Mouse (Mus musculus) frontal cortex, postnatal 14 days (tissue): Measurements from ENCODE around the gene Phkg1.
"Not testable (repeated sequence)": the region's sequence is repeated elsewhere in the genome, so short reads cannot be mapped to it uniquely, and the experiment has no call there.

Source experiments
- DNase-seq, 2 experiments: peaks; one replicate each; pipeline ENCODE4 v3.0.0; 2022; ENCODE audit warnings: low spot score in 2 of 2

Phkg1 gene

DNA sequence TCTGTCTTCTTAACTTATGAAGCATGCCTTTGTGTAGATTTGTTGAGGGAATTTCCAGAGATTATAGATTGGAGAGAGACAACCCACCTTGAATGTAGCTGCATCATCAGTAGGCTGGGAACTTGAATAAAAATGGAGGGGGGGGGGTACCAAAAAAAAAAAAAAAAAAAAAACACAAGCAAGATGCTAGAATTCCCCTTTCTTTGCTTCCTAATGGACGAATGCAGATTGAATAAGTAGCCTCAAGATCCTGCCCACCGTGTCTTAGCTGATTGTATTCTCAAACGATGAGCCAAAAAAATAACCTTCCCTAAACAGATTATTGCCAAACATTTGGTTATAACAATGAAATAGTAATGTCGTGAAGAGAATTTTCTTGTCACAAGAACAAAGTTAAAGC is 9.4 kb upstream of the Phkg1 start:
- no peak for DNase-seq

DNA sequence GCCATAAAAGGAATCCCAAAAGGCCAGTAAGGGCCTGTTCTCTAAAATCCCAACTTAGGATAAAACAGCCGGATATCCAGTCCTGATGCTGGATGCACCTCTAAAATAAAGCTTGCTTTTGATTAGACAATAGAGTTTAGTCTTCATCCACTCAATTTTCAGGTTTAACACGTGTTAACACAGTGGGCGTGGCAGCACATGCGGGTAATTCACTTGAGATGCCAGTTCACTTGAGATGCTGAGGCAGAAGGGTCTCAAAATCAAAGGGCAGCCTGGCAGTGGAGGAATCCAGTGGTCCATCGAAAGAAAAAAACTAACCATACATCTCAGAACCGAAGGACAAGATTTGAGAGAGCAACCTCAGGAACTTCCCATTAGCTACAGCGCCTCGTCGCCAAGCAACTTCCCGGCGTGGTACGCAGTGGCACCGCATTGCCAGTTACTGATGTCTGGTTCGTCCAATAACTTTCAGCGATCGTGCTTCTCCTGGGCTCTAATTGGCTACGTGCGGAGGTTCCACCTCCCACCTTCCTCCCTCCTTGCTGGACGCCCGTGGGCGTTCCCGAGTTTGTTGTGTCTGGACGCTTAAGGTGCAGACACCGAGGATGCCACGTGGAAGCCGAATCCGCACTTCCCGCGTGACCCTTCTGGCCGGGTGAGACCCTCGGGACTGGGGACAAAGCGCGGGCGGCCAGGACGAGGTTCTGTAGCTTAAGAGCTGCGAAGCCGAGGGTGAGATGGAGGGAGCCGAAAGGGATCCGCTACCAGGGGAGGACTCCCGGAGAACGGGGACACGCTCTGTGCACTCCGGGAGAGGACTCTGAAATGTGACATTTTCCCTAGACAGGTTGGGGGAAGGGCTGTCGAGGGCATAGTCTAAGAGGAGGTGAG is 2.9 kb downstream of the Phkg1 start, which contains the start of gene Zbed5:
Gene Zbed5, plus strand, starts transcription at position 526 of the 891 bp plus-strand sequence.
- peak; percentile 82 to 86 for DNase-seq

DNA sequence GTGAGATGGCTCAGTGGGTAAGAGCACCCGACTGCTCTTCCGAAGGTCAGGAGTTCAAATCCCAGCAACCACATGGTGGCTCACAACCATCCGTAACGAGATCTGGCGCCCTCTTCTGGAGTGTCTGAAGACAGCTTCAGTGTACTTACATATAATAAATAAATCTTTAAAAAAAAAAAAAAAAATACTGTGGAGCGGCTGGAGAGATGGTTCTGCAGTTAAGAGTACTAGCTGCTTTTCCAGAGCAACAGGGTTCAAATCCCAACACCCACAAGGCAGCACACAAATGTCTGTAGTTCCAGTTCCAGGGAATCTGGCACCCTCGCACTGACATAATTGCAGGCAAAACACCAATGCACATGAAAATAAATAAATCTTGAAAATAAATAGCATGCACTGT is 8.0 kb downstream of the Phkg1 start:
- not testable (repeated sequence) for DNase-seq

DNA sequence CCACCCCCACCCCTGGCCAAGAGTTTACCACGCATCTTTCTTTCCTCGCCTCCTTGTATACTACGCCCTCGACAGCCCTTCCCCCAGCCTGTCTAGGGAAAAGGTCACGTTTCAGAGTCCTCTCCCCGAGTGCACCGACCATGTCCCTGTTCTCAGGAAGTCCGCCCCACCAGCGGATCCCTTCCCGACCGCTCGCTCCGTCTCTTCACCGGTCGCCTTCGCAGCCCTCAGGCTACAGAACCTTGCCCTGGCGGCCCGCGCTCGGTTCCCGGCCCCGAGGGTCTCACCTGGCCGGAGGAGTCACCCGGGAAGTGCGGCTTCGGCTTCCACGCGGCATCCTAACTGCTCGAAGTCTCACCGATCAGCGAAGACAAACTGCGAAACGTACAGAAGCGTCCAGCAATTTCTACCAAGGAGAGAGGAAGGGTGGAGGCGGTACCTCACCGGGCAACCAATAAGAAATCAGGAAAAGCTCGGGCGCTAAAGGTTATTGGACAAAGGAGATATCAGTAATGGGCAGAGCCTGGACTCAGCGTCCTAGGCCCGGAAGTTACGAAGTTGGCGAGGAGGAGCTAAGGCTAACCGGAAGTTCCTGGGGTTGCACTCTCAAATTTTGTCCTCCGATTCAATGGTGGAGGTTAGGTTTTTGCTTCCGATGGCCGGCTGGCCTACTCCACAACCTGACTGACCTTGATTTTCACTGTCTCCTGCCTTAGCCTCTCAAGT is 11.3 kb downstream of the Phkg1 start, which contains the start of gene Chchd2:
Gene Chchd2, minus strand, starts transcription at position 560 of the 726 bp plus-strand sequence.
- DNase-seq: peak; percentile 89 to 95

DNA sequence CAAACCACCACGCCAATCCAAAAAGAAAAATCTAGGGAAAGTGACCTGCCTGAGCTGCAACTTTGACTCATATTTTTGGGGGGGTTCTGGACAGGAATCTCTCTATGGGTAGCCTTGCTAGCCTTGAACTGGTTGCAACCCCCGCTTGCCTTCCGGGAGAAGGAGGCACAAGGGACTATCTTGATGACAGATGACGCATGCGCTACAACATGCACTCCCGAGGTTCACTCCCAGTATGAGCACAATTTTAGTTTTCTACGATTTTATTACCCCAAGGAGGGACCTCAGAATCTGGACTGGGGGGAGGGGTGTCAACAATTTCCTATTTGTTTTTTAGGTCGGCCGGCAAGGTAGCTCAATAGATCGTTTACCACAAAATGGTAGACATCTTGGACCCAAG is 12.1 kb downstream of the Phkg1 start:
- DNase-seq: no peak

DNA sequence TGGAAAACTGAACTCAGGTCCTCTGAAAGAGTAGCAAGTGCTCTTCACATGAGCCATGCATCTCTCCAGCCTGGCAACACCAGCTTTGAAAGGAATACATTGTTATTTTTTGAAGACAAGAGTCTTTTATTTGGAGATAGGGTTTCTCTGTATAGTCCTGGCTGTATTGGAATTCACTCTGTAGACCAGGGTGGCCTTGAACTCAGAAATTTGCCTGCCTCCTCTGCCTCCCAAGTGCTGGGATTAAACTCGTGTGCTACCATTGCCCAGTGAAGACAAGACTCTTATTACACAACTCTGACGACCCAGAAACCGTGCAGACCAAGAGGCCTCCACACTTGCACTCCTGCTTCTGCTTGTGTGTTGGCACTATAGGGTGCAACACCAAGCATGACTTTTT is 18.5 kb downstream of the Phkg1 start:
- DNase-seq: no peak

DNA sequence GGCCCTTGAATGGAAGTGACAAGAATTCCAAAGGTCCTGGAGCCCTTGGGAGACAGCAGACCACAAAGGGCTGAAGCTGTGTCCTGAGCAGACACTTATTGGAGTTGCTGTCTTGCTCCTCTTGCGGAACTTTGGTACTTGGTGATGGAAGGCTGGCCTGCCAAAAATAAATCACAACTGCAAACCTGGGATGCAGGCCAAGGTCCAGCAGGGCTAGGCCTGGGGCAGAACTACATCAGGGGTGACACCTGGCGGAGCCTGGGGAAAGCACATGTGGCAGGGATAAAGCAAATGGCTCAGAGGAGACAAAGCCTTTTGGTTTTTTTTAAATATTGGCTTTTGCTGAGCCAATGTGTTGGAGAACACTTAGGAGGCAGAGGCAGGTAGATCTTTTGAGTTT is 19.4 kb downstream of the Phkg1 start:
- peak; percentile 27 to 34 for DNase-seq

DNA sequence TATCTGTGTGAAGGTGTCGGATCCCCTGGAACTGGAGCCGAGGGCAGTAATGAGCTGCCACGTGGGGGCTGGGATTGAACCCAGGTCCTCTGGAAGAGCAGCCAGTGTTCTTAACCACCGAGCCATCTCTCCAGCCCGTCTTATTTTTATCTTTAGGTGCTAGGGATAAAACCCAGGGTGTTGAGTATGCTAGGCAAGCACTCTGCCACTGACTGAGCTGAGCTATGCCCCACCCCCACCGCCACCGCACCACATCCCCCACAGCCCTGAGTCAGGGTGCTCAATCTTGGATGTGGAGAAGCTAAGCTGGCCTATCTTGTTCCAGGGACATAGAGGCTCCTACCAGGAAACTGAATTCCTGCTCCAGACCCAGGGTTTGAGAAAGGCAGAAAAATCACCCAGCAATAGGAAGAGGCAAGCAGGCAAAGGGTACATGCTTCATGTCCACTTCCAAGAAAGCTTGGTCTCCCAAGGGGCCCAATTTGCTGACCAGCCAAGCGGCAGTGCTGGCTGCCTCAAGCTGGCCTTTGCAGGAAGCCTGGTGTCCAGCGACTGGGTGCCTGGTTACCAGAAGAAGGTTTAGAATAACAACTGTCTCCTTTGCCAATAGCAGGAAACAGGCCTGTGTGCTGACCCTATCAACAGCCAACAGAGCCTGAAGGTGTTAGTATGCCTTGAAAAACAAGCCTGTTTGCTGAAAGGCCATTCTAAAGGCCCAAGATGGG is 20.5 kb downstream of the Phkg1 start:
- peak; percentile 15 to 38 for DNase-seq

DNA sequence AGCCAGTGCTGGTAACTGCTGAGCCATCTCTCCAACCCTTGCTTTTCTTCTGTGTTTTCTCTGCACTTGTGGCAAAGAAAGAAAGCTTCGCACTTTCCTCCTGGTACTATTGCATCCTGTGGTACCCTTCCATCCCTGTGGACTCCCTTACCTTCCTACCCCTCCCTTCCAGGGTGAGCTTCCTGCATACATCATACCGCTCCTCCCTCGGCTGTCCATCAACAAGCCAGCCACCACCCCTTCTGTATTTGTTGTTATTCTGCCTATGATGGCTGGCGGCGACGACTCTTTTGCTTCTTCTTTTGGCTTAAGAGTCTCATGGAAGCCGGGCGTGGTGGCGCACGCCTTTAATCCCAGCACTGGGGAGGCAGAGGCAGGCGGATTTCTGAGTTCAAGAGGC is 23.3 kb downstream of the Phkg1 start:
- no peak for DNase-seq

DNA sequence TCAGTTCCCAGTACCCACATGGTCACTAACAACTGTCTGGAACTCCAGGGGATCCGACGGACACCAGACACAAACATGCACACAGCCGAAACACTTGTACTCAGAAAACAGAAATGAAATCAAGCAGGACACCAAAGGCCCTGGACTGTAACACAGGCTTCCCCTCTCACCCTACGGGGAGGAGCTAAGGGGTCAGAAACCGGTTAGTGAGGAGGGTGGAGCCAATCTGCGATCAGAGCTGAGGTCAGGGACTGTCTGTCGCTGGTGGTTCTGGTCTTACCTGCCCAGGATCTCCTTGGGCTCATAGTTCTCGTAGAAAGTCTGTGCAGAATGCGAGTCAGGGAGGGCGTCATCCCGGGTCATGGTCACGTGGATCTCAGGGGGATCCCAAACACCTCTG is 24.4 kb downstream of the Phkg1 start:
- DNase-seq: no peak

DNA sequence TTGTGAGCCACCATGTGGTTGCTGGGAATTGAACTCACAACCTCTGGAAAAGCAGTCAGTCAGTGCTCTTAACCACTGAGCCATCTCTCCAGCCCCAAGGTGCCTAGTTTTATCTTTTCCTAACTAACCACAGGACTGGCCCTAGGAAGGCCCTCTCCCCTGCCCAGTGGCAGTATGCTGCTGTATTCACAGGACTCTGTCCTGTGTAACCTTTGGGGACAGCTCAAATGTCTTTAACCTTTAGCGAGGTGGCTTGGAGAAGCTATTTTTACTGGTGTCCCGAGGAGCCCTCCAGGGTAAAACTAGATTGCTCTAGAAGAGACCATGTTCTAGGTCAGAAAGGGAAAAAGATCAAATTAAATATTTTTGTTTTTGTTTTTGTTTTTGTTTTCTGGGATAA is 27.1 kb downstream of the Phkg1 start:
- DNase-seq: no peak

DNA sequence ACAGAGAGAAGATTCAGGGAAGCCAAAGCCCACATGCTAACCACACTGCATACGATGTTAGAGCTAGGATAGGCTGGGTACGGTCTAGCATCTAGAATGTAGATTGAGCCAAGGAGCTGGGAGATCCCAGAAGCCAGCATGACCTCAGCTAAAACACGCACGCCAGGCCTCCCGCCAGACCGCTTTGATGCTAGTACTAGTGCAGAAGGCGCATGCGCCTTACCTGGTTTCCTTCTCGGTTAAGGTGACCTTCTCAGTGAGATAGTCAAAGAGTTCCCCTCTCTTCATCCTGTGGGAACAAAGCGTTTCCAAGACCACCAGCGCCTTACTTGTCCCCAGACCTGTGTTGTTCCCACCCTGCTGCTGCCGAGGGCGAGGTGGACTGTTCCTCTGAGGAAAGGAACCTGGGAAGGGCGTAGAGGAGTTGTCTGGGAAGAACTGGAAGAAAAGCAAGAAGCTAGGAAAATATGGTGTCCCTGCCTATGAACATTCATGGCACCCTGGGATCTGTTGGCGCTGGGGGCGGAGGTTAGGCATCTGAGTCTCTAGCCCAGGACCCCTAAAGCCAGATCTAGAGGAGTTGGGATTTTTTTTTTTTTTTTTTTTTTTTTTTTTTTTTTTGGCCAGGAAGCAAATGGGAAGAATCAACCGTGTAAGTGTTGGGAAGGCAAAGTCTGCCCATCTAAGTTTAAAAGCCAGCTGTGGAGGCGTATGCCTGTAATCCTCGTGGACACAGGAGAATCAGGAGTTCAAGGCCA is 28.9 kb downstream of the Phkg1 start:
- DNase-seq: no peak

DNA sequence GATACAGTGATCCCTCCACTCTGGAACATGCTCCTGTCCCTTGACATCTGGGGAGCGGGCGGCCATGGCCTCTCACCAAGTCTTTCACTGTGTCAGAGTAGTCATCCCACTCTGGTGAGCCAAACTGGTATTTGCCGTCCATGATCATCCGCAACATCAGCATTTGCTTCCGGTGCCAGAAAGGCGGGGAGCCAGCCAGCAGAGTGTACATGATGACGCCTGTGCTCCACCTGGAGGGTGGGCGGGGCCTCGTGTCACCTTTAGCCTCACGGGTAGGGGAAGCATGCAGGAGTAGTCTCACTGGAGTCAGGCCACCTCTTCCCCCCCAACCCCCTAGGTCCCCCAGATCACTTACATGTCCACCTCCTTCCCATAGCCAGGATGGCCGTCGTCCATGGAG is 32.5 kb downstream of the Phkg1 start:
- no peak for DNase-seq

DNA sequence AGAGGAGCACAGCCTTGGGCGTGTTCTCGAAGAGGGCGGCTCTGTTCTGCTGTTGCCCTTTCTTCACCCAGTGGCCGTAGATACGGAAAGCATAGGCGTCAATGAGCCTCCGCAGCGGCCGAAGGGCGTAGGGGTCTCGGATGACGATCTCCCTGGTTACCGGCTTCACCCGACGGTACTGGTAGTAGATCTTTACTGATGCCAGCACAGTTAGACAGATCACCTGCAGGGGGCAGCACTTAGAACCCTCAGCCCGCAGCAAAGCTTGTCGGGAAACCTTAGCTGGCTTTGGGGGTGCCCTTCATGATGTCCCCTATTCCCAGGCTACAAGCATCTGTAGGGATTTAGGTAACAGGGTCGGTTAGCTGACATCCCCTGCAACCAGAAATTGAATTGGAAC is 33.9 kb downstream of the Phkg1 start:
- DNase-seq: peak in 1 of 2 experiments; percentile 36

DNA sequence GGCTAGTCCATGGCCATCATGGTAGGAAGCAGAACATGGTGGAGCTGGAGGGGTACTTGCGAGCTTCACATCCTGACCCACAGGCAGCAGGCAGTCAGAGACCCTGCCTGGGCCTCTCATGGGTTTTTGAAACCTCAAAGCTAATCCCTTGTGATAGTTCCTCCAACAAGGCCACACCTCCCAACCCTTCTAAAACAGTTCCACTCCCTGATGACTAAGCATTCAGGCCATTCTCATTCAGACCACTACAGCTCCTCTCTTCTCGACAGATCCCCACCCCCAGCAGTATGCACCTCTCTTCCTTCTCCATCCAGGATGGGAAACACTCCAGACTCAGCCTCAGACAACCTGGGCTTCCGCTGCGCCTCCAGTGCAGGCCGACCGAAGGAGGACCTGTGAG is 36.0 kb downstream of the Phkg1 start:
- DNase-seq: no peak

DNA sequence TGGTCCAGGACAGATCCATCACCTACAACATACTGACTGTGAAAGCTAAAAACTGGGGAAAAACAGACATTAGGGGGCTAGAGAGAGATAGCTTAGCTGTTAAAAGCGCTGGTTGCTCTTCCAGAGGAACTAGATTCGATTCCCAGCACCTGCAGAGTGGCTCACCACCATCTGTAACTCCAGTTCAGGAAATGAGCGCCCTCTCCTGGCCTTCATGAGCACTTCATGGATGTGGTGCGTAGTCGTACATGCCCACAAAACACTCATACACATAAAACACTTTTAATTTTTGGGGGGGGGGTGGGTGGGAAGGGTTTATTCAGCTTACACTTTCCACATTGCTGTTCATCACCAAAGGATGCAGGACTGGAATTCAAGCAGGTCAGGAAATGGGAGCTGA is 41.9 kb downstream of the Phkg1 start:
- no peak for DNase-seq

DNA sequence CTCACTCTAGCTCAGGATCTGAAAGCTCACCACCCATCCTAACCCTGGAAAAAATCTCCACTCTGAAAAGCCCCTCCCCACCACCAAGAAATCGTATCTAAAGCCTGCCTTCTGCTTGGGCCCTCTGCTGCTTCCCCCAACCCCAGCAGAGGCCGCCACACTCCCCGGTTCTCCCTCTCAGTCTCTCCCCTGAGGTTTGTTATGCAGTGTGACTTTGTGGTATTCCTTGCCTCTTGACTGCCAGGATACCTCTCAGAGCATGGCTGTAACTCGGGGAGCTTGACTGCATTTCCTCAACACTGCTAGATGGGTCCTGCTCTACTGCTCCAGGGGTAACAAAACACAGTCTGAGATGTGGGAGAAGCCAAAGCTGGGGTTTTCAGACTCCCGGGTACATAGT is 43.2 kb downstream of the Phkg1 start:
- DNase-seq: no peak

DNA sequence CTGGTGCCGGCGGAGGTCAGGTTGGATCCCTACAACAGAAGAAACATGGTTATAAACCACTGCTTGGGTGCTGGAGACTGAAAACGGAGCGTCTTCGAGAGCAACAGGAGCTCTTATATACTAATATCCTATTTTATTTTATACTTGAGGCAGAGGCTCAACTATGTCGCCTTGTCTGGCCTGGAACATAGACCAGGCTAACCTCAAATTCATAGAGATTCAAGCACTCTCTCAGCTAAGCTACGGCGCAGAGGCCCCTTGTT is 50.9 kb downstream of the Phkg1 start:
- no peak for DNase-seq

DNA sequence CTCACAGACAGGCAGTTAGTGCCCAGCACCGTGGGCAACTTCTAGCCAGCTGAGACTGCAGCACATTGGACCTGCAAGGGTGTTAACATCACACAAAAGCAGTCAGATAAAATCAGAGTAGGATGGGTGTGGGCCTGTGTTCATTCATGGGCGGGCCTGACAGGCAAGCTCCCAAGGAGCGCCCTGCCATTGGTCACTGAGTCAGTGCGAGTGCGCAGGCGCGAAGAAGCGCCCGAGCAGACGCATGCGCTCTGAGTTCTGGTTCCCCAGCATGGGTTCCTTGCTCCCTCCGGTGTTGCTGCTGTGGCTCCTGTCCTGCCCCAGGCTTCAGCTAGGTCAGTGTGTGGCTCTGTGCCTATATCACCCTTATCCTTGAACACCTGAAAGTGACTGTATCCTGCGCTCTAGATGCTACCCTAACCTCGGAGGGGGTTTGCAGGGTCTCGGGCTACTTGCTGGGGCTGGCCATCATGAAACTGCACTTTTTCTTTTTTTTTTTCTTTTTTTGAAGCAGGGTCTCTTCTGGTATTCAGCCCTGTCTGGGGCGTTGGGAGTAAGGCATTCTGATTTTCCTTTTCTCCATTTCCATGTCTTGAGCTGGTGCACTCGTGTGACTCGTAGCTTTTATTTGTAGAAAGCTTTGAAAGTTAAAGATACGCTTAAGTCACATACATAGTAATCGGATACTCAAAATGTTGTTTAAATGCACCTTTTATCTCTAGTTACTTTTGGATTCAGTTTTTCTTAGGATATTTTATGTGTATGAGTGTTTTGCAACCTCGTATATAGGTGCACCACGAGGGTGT is 51.4 kb downstream of the Phkg1 start, which contains the start of gene Sumf2:
Gene Sumf2, plus strand, starts transcription at position 235 of the 806 bp plus-strand sequence.
- peak; percentile 91 to 92 for DNase-seq

DNA sequence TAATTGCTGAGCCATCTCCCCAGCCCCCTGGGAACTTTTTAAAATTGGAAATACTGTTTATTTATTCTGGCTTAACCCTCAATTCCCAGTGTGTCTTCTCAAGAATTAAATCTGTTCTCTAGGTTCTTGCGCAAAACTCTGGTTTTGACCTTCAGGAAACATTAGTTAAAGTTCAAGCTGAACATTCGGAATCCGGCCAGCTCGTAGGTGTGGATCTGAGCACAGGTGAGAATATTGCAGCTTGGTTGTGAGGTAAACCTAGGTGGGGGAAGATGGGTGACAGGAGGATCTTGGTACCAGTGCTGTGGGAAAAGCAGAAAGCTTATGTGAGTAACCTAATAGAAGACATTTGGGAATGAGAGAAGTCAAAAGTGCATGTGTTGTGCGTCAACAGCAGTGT is 53.5 kb downstream of the Phkg1 start:
- DNase-seq: no peak
